Mouse (Mus musculus): ENCODE results near the gene Coro1a. TPM values are rescaled to one million over a fixed set of nuclear protein-coding genes. Genes with fewer than 3 reads are reported as not detected.
A peak's percentile ranks its signal among the peaks of the same experiment; 100 is the strongest.

Gene Coro1a
- 113 and 150 TPM in 2 replicates for total RNA-seq (2014; rRNA removed)
- 88.1 and 93.7 TPM in 2 replicates for polyA plus RNA-seq (2015; fragmentation: Nextera tagmentation; extraction: Ambion mirVana)

DNA sequence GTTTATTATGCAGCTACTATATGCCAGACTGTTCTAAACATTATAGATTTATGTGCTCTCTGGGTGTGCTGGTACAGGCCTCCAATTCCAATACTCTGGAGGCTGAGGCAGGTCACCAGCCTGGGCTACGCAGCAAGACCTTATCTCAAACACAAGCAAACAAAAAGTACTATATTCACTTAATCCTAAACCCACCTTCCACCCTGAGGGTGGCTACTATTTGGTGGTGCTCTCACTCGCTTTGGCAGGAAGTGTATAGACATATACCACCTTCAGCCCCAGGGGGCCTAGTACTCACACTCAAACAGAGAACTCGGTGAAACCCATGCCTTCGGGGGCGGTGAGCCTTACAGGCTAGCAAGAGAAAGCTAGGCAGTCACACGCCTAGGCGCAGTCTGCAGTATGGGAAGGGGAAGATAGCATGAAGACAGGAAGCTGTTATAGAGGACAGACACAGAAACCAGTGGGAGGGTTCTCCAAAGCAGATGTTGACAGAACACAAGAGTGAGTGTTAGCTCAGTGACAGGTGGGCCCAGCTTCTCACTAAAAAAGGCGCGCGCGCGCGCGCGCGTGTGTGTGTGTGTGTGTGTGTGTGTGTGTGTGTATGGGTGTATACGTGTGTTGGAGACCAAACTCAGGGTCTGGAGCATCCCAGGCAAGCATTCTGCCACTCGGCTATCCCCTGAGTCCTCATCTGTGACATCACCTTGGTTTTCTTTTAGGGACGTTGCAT is at the start of gene Coro1a:
TSS of gene Coro1a (minus strand) at position 346 of the 733 bp plus-strand sequence.
- no peak for TF ChIP-seq CTCF (IDR thresholded peaks at IDR 0.05; ENCODE audit: low read depth)
- no peaks in the 10 kb centered on the region for H3K9me3 ChIP-seq (ENCODE audit: low read length)
- peaks cover 6% of the 10 kb centered on the region for H3K4me1 ChIP-seq (ENCODE audit: insufficient read depth, low read length)
- H3K4me2 ChIP-seq (ENCODE audit: low read depth, low read length), result no peak within 1 kb of the TSS
- DNase-seq (ENCODE audit: low spot score) (no peak), ATAC-seq (no peak)
- H3K9ac ChIP-seq (replicated peaks; ENCODE audit: low read length), result no peak within 1 kb of the TSS
- H3K27ac ChIP-seq, result no peak within 1 kb of the TSS
- 87% methylated on average over 19 of the region's 19 CpGs for WGBS
- H3K4me3 ChIP-seq (ENCODE audit: low read length), result no peak within 1 kb of the TSS
- H3K36me3 ChIP-seq (ENCODE audit: insufficient read depth, low read length), result no peaks in the 10 kb centered on the region
- no peaks in the 10 kb centered on the region; the same call in 1 of the 2 replicates for H3K27me3 ChIP-seq (ENCODE audit: insufficient read depth, low read length)

- Histone ChIP-seq H3K4me3 (ENCODE audit: low read length) (no peak overlapping the region), H3K4me2 (ENCODE audit: low read depth, low read length) (peak overlapping the region; percentile 39), H3K9ac (replicated peaks; ENCODE audit: low read length) (no peak overlapping the region), H3K27ac (no peak overlapping the region), H3K9me3 (ENCODE audit: low read length) (no peaks in the 10 kb centered on the region), H3K27me3 (ENCODE audit: insufficient read depth, low read length) (no peaks in the 10 kb centered on the region), H3K4me1 (ENCODE audit: insufficient read depth, low read length) (peaks cover 2% of the 10 kb centered on the region; the same call in 1 of the 2 replicates), H3K36me3 (ENCODE audit: insufficient read depth, low read length) (no peaks in the 10 kb centered on the region)
- DNase-seq (ENCODE audit: low spot score) (peak; percentile 87), ATAC-seq (peak; percentile 76)
- 3% methylated on average over 9 of the region's 9 CpGs for WGBS
- TF ChIP-seq CTCF (IDR thresholded peaks at IDR 0.05; ENCODE audit: low read depth), result peak; percentile 90
These were observed 47.3 kb upstream of the Coro1a start for GRCm38 (mm10) chr7:126754866-126755265.

DNA sequence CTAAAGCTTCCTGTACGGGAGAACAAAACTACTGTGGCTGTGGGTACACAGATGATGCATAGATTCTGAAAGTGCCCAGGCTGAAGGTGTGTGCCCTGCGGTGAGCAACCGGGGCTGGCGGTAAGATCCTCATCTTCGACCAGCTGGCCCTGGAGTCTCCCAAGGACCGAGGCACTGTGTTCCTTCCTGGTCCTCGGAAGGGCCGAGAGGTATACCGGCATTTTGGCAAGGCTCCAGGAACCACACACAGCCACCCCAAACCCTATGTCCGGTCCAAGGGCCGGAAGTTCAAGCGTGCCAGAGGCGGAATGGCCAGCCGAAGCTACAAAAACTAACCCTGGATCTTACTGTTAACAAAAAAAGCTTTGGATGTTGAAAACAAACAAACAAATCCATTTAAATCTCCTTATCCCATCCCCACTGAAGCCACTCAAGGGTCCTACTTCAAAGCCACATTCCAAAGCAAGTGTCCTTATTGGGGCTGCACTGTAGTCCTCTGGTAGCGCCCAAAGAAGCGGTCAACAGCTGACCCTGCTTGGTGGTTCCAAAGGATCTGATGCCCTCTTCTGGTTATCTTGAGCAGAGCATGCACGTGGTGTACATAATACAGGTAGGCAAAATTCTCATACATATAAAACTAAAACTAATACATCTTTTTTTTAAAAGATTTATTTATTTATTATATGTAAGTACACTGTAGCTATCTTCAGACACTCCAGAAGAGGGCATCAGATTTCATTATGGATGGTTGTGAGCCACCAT is 42.2 kb upstream of the Coro1a start:
- Histone ChIP-seq H3K9ac (replicated peaks; ENCODE audit: low read length) (no peak overlapping the region), H3K36me3 (ENCODE audit: insufficient read depth, low read length) (no peaks in the 10 kb centered on the region), H3K27ac (no peak overlapping the region), H3K9me3 (ENCODE audit: low read length) (no peaks in the 10 kb centered on the region), H3K4me3 (ENCODE audit: low read length) (no peak overlapping the region), H3K4me2 (ENCODE audit: low read depth, low read length) (no peak overlapping the region), H3K4me1 (ENCODE audit: insufficient read depth, low read length) (no peaks in the 10 kb centered on the region), H3K27me3 (ENCODE audit: insufficient read depth, low read length) (no peaks in the 10 kb centered on the region)
- 89% methylated on average over 17 of the region's 17 CpGs for WGBS
- no peak for TF ChIP-seq CTCF (IDR thresholded peaks at IDR 0.05; ENCODE audit: low read depth)
- no peak for DNase-seq (ENCODE audit: low spot score)
- no peak for ATAC-seq

- DNase-seq (ENCODE audit: low spot score), result no peak
- TF ChIP-seq CTCF (IDR thresholded peaks at IDR 0.05; ENCODE audit: low read depth), result no peak
- no peaks in the 10 kb centered on the region for H3K27me3 ChIP-seq (ENCODE audit: insufficient read depth, low read length)
- no peak overlapping the region for H3K4me3 ChIP-seq (ENCODE audit: low read length)
- H3K4me1 ChIP-seq (ENCODE audit: insufficient read depth, low read length), result no peaks in the 10 kb centered on the region
- no peak for ATAC-seq
- H3K9ac ChIP-seq (replicated peaks; ENCODE audit: low read length), result no peak overlapping the region
- 82% methylated on average over 7 of the region's 7 CpGs for WGBS
- H3K9me3 ChIP-seq (ENCODE audit: low read length), result no peaks in the 10 kb centered on the region
- no peak overlapping the region for H3K27ac ChIP-seq
- H3K4me2 ChIP-seq (ENCODE audit: low read depth, low read length), result no peak overlapping the region
- no peaks in the 10 kb centered on the region for H3K36me3 ChIP-seq (ENCODE audit: insufficient read depth, low read length)
These were observed 41.2 kb upstream of the Coro1a start for GRCm38 (mm10) chr7:126748824-126749223.

- TF ChIP-seq CTCF (IDR thresholded peaks at IDR 0.05; ENCODE audit: low read depth), result no peak
- DNase-seq (ENCODE audit: low spot score) (no peak), ATAC-seq (no peak)
- Histone ChIP-seq H3K27ac (no peak overlapping the region), H3K9ac (replicated peaks; ENCODE audit: low read length) (no peak overlapping the region), H3K4me3 (ENCODE audit: low read length) (no peak overlapping the region), H3K27me3 (ENCODE audit: insufficient read depth, low read length) (no peaks in the 10 kb centered on the region), H3K4me2 (ENCODE audit: low read depth, low read length) (no peak overlapping the region), H3K4me1 (ENCODE audit: insufficient read depth, low read length) (no peaks in the 10 kb centered on the region), H3K9me3 (ENCODE audit: low read length) (no peaks in the 10 kb centered on the region), H3K36me3 (ENCODE audit: insufficient read depth, low read length) (no peaks in the 10 kb centered on the region)
- WGBS, result 37% methylated on average over 6 of the region's 6 CpGs
These were observed 39.2 kb upstream of the Coro1a start for GRCm38 (mm10) chr7:126746798-126747197.

DNA sequence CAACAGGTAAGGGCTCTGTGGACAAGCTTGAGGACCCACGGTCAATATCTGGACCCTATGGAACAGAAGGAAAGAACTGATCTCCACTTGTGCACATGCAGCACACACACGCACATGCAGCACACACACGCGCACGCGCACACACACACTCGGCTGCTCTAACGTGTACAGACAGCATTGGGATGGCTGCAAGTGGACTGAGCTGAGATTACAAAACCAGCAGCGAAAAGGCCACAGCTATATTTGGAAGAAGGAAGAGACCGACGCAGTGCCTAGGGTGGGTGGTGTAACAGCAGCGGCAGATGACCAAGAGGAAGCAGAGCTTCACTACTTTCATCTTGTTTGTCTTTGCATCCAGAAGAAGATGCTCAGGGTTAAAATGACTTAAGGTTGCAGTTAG is 38.5 kb upstream of the Coro1a start:
- ATAC-seq (no peak), DNase-seq (ENCODE audit: low spot score) (no peak)
- no peaks in the 10 kb centered on the region for H3K4me1 ChIP-seq (ENCODE audit: insufficient read depth, low read length)

More for the DNA sequence above, 38.5 kb upstream of the Coro1a start:
- WGBS, result 89% methylated on average over 12 of the region's 12 CpGs
- Histone ChIP-seq H3K36me3 (ENCODE audit: insufficient read depth, low read length) (no peaks in the 10 kb centered on the region), H3K4me3 (ENCODE audit: low read length) (no peak overlapping the region), H3K27me3 (ENCODE audit: insufficient read depth, low read length) (no peaks in the 10 kb centered on the region), H3K9me3 (ENCODE audit: low read length) (no peaks in the 10 kb centered on the region), H3K4me2 (ENCODE audit: low read depth, low read length) (no peak overlapping the region), H3K27ac (no peak overlapping the region), H3K9ac (replicated peaks; ENCODE audit: low read length) (no peak overlapping the region)
- TF ChIP-seq CTCF (IDR thresholded peaks at IDR 0.05; ENCODE audit: low read depth), result no peak

All from hindbrain, postnatal 0 days (tissue).